Mouse (Mus musculus) forebrain, embryonic 15.5 days (tissue): ENCODE measurements around the gene Cirbp. TPM values are rescaled to one million over a fixed set of nuclear protein-coding genes. Genes with fewer than 3 reads are reported as not detected.
"Not testable (repeated sequence)": the region's sequence is repeated elsewhere in the genome, so short reads cannot be mapped to it uniquely, and the experiment has no call there.

Experiments
- ATAC-seq: fragments of 200-750 bp; cut with Nextera tagmentation; replicated peaks from 2 replicates; pipeline ENCODE4 v1.8.0; 2017; ENCODE audit warnings: mild to moderate bottlenecking, moderate TSS enrichment, moderate library complexity
- H3K27ac ChIP-seq: fragments of 300-500 bp; sonication (generic); replicated peaks from 2 replicates; pipeline ENCODE4 v1.5.1; 2015; ENCODE audit warnings: mild to moderate bottlenecking, inconsistent platforms
- H3K27me3 ChIP-seq: fragments of 300-500 bp; sonication (generic); 2 replicates; pipeline ENCODE4 v1.6.1; 2015; ENCODE audit warnings: inconsistent platforms
- H3K36me3 ChIP-seq: fragments of 300-500 bp; sonication (generic); 2 replicates; pipeline ENCODE4 v1.6.1; 2015; ENCODE audit warnings: mild to moderate bottlenecking, inconsistent platforms
- H3K4me1 ChIP-seq: fragments of 300-500 bp; sonication (generic); 2 replicates; pipeline ENCODE4 v1.6.1; 2015; ENCODE audit warnings: inconsistent platforms
- H3K4me2 ChIP-seq: fragments of 300-500 bp; sonication (generic); replicated peaks from 2 replicates; pipeline ENCODE4 v1.6.1; 2015; ENCODE audit warnings: mild to moderate bottlenecking, inconsistent platforms
- H3K4me3 ChIP-seq: fragments of 300-500 bp; sonication (generic); 2 replicates; pipeline ENCODE4 v1.5.1; 2015; ENCODE audit warnings: mild to moderate bottlenecking, inconsistent platforms
- H3K9ac ChIP-seq: fragments of 300-500 bp; sonication (generic); replicated peaks from 2 replicates; pipeline ENCODE4 v1.6.1; 2015; ENCODE audit warnings: mild to moderate bottlenecking, inconsistent platforms
- H3K9me3 ChIP-seq: fragments of 300-500 bp; sonication (generic); 2 replicates; pipeline ENCODE4 v1.6.1; 2016; ENCODE audit warnings: inconsistent platforms
- WGBS: fragments of 180-500 bp; shearing (Covaris S2); methylation state at CpG from one replicate; pipeline ENCODE4 v1.1.7; 2015; ENCODE audit warnings: mixed read lengths; 5-methylcytosine and 5-hydroxymethylcytosine counted together
- polyA plus RNA-seq: library from polyadenylated mRNA; unstranded; fragments of >200 nt; fragmentation: Nextera tagmentation; extraction: Ambion mirVana; gene quantifications from 2 replicates; pipeline ENCODE4 v1.2.1, GENCODE M21; 2015

Cirbp gene
- polyA plus RNA-seq, 1 experiment from 2014 or later, result 358 TPM

DNA sequence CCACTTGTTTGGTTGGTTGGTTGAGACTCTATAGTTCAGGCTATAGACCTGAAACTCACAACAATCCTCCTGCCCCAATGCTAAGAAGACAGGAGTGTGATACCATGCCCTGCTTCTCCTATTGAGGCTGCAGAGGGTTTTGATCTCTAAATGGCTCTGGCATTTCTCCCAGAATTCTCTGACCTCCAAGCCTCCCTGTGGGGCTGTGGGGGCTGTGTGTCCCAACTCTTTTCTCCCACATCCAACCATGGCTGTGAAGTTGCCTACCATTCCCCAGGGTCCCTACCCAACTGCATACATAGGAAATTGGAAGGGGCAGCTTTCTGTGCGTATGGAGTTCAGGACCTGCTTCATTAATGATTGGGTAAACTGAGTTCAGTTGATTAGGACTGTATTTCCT, 30.4 kb downstream of the Cirbp start:
- 87% methylated on average over 1 of the region's 1 CpGs for WGBS
- no peaks in the 10 kb centered on the region for H3K36me3 ChIP-seq
- H3K4me2 ChIP-seq, result no peak overlapping the region
- H3K9me3 ChIP-seq, result no peaks in the 10 kb centered on the region
- no peak for ATAC-seq
- H3K9ac ChIP-seq, result no peak overlapping the region
- H3K4me3 ChIP-seq, result no peak overlapping the region
- no peak overlapping the region for H3K27ac ChIP-seq
- no peaks in the 10 kb centered on the region for H3K27me3 ChIP-seq
- H3K4me1 ChIP-seq, result no peaks in the 10 kb centered on the region; the same call in 1 of the 2 replicates

DNA sequence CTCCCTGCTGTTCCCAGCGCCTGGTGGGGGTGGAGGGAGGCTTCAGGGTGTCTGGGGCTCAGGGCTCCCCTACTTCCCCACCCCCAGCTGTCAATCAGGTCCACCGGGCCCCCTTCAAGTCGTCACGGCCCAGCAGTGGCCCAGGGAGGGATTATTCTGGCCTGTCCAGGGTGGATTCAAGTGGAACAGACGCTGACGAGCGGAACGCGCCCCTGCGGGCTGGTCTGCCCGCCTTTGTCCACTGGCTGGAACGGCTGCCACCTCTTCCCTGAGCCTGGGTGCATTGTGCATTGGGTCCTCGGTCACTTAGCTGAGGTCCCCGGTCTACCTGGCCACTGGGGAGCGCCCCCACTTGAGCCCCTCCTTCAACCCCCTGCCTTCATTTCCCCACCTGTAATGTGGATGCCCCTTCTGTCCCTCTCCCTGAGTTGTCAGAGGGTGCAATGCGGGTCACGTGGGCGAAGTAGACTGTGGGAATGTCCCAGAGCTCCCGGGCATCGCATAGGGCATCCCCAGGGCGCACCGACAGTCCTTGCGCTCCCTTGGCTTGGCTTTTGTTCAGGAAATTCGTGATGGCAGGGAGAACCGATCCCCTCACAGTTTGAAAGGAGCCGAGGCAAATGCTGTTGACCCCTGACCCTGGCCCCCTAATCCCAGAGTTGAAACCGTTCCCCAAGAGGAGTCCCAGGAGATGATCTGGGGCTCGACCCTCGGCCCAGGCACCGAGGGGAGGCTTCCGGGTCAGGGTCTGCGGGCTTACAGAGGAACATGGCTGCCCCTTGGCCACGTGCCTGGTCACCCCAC, 31.2 kb downstream of the Cirbp start:
- Histone ChIP-seq H3K4me1 (no peaks in the 10 kb centered on the region; the same call in 1 of the 2 replicates), H3K4me2 (no peak overlapping the region), H3K9ac (no peak overlapping the region), H3K36me3 (no peaks in the 10 kb centered on the region), H3K9me3 (no peaks in the 10 kb centered on the region), H3K27ac (no peak overlapping the region), H3K27me3 (no peaks in the 10 kb centered on the region), H3K4me3 (no peak overlapping the region)
- ATAC-seq, result no peak
- 43% methylated on average over 33 of the region's 33 CpGs for WGBS

DNA sequence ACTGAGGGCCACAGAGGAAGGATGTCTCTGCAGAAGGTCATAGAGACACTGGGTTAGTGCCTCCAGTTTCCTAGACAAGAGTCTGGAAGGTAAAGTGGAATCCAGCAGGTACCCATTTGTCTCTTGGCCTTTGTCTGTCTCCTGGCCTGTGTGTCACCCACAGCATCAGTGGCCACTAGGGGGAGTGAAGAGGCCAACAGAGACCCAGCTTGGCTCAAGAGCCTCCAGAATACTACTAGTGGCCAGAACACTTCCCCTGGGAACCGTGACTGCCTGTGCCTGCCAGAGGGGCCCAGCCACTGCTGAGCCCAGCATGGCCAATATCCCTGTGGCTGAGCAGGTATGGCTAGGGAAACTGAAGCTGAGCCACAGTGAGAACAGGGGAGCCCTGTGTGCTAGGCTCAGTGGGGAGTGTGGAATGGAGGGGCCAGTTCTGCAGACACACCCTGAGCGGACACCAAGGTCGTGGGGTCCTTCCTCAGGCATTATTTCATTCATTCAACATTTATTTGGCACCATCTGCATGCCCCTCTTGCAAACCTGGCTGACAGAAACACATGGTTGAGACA, 33.7 kb downstream of the Cirbp start:
- Histone ChIP-seq H3K4me3 (no peak overlapping the region), H3K4me2 (no peak overlapping the region), H3K27ac (no peak overlapping the region), H3K4me1 (peaks cover 9% of the 10 kb centered on the region), H3K9ac (no peak overlapping the region), H3K27me3 (no peaks in the 10 kb centered on the region), H3K9me3 (no peaks in the 10 kb centered on the region), H3K36me3 (no peaks in the 10 kb centered on the region)
- peak; percentile 73 for ATAC-seq
- WGBS, result 59% methylated on average over 3 of the region's 3 CpGs

DNA sequence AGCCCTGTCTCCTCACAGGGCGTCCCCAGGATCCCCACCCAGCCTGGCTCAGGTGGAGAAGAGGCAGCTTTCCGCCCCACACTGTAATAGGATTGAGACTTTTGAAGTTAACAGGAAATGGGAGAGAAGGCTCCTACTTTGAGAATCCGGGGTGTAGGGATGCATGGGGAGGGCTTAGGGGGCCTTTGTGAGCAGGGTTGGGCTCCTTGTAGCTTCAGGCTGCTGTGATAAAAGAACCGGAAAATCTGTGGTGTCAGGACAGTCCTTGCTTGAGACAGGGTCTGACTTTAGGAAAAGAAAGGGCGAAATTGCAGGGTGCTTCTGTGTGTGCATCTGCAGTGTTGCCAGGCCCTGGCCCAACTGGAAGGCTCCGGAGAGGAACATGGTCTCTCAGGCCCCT, 34.7 kb downstream of the Cirbp start:
- Histone ChIP-seq H3K9ac (no peak overlapping the region), H3K27ac (no peak overlapping the region), H3K9me3 (no peaks in the 10 kb centered on the region), H3K4me3 (no peak overlapping the region), H3K4me1 (peaks cover 9% of the 10 kb centered on the region), H3K4me2 (no peak overlapping the region), H3K27me3 (no peaks in the 10 kb centered on the region), H3K36me3 (no peaks in the 10 kb centered on the region)
- ATAC-seq, result no peak
- 78% methylated on average over 6 of the region's 6 CpGs for WGBS

DNA sequence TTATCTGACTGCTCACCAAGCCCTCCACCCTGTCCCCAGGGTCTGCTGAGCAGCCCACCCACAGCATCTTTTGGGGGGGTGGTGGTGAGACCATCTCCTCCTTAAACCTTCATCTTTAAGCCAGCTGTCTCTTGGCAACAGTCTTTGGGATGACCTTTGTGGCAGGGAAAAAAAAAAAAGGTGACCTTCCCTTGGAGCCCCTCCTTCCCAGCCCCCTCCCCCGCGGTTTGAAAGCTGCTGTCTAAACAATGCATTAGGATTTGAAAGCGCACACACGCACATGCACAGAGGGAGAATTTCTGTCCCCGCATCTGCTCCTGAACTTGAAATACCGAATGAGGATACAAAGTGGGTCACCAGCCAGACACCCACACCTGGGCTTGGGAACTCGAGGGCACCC, 38.3 kb downstream of the Cirbp start:
- Histone ChIP-seq H3K27me3 (no peaks in the 10 kb centered on the region), H3K27ac (peak overlapping the region; percentile 14; the same call in 1 of the 2 replicates), H3K4me3 (no peak overlapping the region), H3K36me3 (no peaks in the 10 kb centered on the region), H3K9ac (no peak overlapping the region; the same call in 1 of the 2 replicates), H3K9me3 (no peaks in the 10 kb centered on the region), H3K4me2 (no peak overlapping the region), H3K4me1 (peaks cover 17% of the 10 kb centered on the region)
- WGBS, result 9% methylated on average over 7 of the region's 7 CpGs
- ATAC-seq, result no peak

GRCm38 (mm10) chr10:80207201-80207600, 41.4 kb downstream of the Cirbp start:
- WGBS, result 56% methylated on average over 1 of the region's 1 CpGs
- Histone ChIP-seq H3K4me2 (no peak overlapping the region), H3K27me3 (no peaks in the 10 kb centered on the region), H3K4me3 (no peak overlapping the region), H3K27ac (no peak overlapping the region), H3K9me3 (no peaks in the 10 kb centered on the region), H3K9ac (no peak overlapping the region), H3K4me1 (peaks cover 21% of the 10 kb centered on the region), H3K36me3 (no peaks in the 10 kb centered on the region)
- no peak for ATAC-seq

GRCm38 (mm10) chr10:80207676-80208075, 41.9 kb downstream of the Cirbp start:
- Histone ChIP-seq H3K9ac (no peak overlapping the region), H3K4me1 (peaks cover 21% of the 10 kb centered on the region), H3K9me3 (no peaks in the 10 kb centered on the region), H3K4me2 (no peak overlapping the region), H3K36me3 (no peaks in the 10 kb centered on the region), H3K27ac (no peak overlapping the region), H3K4me3 (no peak overlapping the region), H3K27me3 (no peaks in the 10 kb centered on the region)
- no peak for ATAC-seq
- WGBS, result 49% methylated on average over 10 of the region's 10 CpGs

GRCm38 (mm10) chr10:80208248-80208647, 42.5 kb downstream of the Cirbp start:
- Histone ChIP-seq H3K4me3 (no peak overlapping the region), H3K27me3 (no peaks in the 10 kb centered on the region), H3K27ac (0 out of 2 replicates have a peak overlapping the region, but pooled peaks have one; percentile 82), H3K36me3 (no peaks in the 10 kb centered on the region), H3K4me2 (no peak overlapping the region), H3K9me3 (no peaks in the 10 kb centered on the region), H3K4me1 (peaks cover 21% of the 10 kb centered on the region), H3K9ac (no peak overlapping the region)
- ATAC-seq, result no peak
- 82% methylated on average over 4 of the region's 4 CpGs for WGBS

- peak; percentile 57 for ATAC-seq
- peaks cover 18% of the 10 kb centered on the region for H3K4me1 ChIP-seq
- H3K27me3 ChIP-seq, result no peaks in the 10 kb centered on the region
- no peaks in the 10 kb centered on the region for H3K9me3 ChIP-seq
- peak overlapping the region; percentile 41 for H3K4me2 ChIP-seq
- H3K27ac ChIP-seq, result peak overlapping the region; percentile 82
- WGBS, result 1% methylated on average over 24 of the region's 24 CpGs
- peak overlapping the region; percentile 30 for H3K9ac ChIP-seq
- no peaks in the 10 kb centered on the region for H3K36me3 ChIP-seq
- peak overlapping the region; percentile 18 for H3K4me3 ChIP-seq
Observed at GRCm38 (mm10) chr10:80208841-80209371, 43.1 kb downstream of the Cirbp start.

DNA sequence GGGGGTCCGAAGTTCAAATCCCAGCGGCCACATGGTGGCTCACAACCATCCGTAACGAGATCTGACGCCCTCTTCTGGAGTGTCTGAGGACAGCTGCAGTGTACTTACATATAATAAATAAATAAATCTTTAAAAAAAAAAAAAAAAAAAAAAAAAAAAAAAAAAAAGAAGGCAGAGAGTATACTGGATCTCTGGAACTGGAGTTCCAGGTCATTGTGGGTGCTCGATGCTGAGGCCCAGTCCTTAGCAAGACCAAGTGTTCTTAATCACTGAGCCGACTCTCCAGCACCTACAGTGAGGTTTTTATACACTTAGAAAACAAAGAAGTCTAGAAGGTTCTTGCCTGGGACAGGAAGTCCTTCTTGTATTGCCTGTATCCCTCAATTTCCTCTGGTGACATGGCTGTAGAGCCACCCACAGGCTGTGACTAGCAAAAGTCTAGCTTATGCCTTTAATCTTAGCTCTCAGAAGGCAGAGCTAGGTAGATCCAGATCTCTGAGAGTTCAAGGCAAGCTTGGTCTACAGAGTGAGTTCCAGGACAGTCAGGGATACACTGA, 45.8 kb downstream of the Cirbp start:
- H3K36me3 ChIP-seq, H3K9ac ChIP-seq, H3K4me3 ChIP-seq, H3K27me3 ChIP-seq, H3K27ac ChIP-seq, H3K9me3 ChIP-seq, H3K4me2 ChIP-seq, ATAC-seq: not testable (repeated sequence)
- peaks cover 22% of the 10 kb centered on the region for H3K4me1 ChIP-seq
- 81% methylated on average over 7 of the region's 7 CpGs for WGBS

DNA sequence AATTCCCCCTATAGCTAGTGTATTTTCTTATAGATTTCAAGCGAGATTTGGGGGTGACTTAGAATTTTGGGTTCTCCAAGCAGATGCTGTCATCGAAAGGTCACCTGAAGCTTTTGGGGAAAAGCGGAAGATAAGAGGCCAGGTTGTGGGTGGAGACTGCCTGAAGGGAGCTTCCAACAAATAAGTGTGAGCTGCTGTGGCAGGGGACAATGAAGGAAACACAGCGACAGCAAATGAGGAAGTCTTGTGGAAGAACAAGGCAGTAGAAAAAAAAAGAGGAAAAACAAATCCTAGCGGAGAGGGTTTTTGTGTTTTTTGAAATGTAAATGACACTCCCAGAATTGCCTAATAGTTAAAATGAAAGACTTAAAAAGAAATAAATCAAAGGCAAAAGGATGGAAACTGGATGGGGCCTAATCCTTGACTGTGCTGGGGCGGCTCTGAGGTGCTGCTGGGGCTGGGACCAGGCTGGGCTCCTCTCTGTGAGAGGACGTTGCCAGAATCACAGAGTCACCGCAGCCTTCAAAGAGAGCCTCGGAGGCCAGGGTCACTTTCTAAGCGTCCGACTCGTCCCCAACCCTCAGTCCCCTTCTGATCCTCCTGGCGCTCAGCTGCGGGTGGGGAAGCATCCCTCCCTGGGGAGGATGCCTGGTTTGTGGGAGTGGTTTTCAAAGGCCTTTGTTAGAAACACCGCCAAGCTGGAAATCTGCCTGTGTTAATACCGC, 49.4 kb downstream of the Cirbp start:
- ATAC-seq, result no peak
- H3K27ac ChIP-seq, result 0 out of 2 replicates have a peak overlapping the region, but pooled peaks have one; percentile 60
- no peaks in the 10 kb centered on the region for H3K9me3 ChIP-seq
- peaks cover 10% of the 10 kb centered on the region for H3K4me1 ChIP-seq
- no peak overlapping the region for H3K4me2 ChIP-seq
- H3K27me3 ChIP-seq, result no peaks in the 10 kb centered on the region
- H3K36me3 ChIP-seq, result no peaks in the 10 kb centered on the region
- no peak overlapping the region for H3K4me3 ChIP-seq
- 10% methylated on average over 16 of the region's 16 CpGs for WGBS
- 0 out of 2 replicates have a peak overlapping the region, but pooled peaks have one; percentile 32 for H3K9ac ChIP-seq

DNA sequence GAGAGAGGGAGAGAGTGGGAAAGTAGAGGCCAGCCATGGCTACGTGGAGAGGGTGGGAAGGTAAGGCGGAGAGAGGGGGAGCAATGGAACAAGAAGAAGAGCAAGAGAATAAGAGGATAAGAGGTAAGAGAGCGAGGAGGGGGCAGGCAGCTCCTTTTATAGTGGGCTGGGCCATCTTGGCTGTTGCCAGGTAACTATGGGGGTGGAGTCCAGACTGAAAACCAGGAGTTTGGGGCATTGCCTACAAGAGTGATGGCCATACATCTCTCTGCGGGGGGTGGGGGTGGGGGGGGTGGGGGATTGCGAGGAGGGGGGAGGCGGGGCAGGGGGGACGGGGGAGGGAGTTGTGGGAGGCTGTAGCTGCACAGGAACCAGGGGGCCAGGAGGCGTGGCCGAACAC, 54.9 kb downstream of the Cirbp start:
- no peak overlapping the region for H3K4me2 ChIP-seq
- H3K9ac ChIP-seq, result no peak overlapping the region
- H3K27ac ChIP-seq, result no peak overlapping the region
- ATAC-seq, result no peak
- H3K27me3 ChIP-seq, result no peaks in the 10 kb centered on the region
- WGBS, result 35% methylated on average over 7 of the region's 9 CpGs
- peaks cover 3% of the 10 kb centered on the region; the same call in 1 of the 2 replicates for H3K4me1 ChIP-seq
- no peaks in the 10 kb centered on the region for H3K9me3 ChIP-seq
- no peaks in the 10 kb centered on the region for H3K36me3 ChIP-seq
- H3K4me3 ChIP-seq, result no peak overlapping the region
